9 mouse cellular contexts compared by ENCODE assay signal in the genomic region with DNA sequence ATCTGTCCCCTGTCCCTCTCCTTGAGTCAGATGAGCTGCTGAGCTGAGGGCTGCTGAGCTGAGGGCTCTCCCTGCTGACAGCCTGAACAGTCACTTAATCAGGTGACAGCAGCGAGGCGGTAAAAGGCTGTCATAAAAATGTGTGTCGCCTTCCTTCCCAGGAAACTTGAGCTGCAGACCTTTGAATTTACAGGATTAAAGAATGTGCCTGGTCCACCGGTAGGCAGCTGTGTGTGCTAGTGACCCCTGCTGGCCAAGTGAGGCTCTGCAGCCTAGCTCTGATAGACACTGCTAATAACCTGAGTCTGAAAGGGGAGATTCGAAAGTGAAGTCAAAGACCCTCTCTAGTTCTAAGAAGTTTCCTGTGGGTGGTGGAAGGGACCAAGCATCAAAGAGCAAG. TPM values are rescaled to one million over a fixed set of nuclear protein-coding genes. Genes with fewer than 3 reads are reported as not detected.
DNase-seq lines count a peak whose midpoint lies in the region; ATAC-seq and TF ChIP-seq lines count a peak whose summit lies in the region.
"Had no signal": no experiment of that assay in that cellular context is flagged by ENCODE, and none has a peak within 500 bp of the region (broad histone marks: within the 10 kb centered on the region; RNA-seq: fewer than 3 reads in every experiment).

No protein-coding gene starts in this region.

- WGBS in limb, embryonic 14.5 days: 7% methylated on average over 5 of the region's 5 CpGs
- 8% methylated on average over 5 of the region's 5 CpGs for WGBS in neural tube, embryonic 12.5 days

- no peak overlapping the region for H3K27ac ChIP-seq in limb, embryonic 14.5 days (replicated peaks; ENCODE audit: low read depth, low read length)
- no peak overlapping the region for H3K27ac ChIP-seq in neural tube, embryonic 12.5 days
- H3K27ac ChIP-seq: embryonic facial prominence, embryonic 13.5 days had no signal

- H3K4me3 ChIP-seq in limb, embryonic 14.5 days (replicated peaks; ENCODE audit: low read length): no peak overlapping the region
- no peak overlapping the region for H3K4me3 ChIP-seq in neural tube, embryonic 12.5 days
- H3K4me3 ChIP-seq: embryonic facial prominence, embryonic 13.5 days had no signal

- peak; percentile 53 for DNase-seq in ovary, postnatal 10 days (ENCODE audit: low spot score)
- no peak for DNase-seq in ovary, adult 18-20 months (ENCODE audit: low spot score)
- DNase-seq in cerebellum, postnatal 10 days: peak; percentile 89 to 92
- DNase-seq in frontal cortex, postnatal 14 days (ENCODE audit: low spot score in 2 of 2): peak; percentile 59 to 81
- DNase-seq in kidney, adult 9 months: peak; percentile 80
- peak; percentile 76 for DNase-seq in limb, embryonic 14.5 days (ENCODE audit: low spot score)
- peak; percentile 13 to 14 for DNase-seq in thymus, adult 18-20 months

- no peak for TF ChIP-seq POLR2A in limb, embryonic 14.5 days (IDR thresholded peaks at IDR 0.05; ENCODE audit: borderline replicate concordance, extremely low read depth, insufficient read depth, insufficient read length)

- no peak overlapping the region for H3K4me2 ChIP-seq in limb, embryonic 14.5 days (replicated peaks; ENCODE audit: low read depth, low read length, severe bottlenecking)
- no peak overlapping the region for H3K4me2 ChIP-seq in neural tube, embryonic 12.5 days (replicated peaks)
- H3K4me2 ChIP-seq: embryonic facial prominence, embryonic 13.5 days had no signal

- H3K4me1 ChIP-seq in limb, embryonic 14.5 days (ENCODE audit: control insufficient read depth, insufficient read depth, low read length): no peaks in the 10 kb centered on the region
- no peaks in the 10 kb centered on the region for H3K4me1 ChIP-seq in neural tube, embryonic 12.5 days
- H3K4me1 ChIP-seq: embryonic facial prominence, embryonic 13.5 days had no signal

- peak; percentile 50; the same call in 1 of the 2 replicates for ATAC-seq in limb, embryonic 14.5 days (ENCODE audit: low FRiP score, low read depth)
- peak; percentile 52; the same call in 1 of the 2 replicates for ATAC-seq in neural tube, embryonic 12.5 days (ENCODE audit: low FRiP score, low read depth)

- H3K27me3 ChIP-seq in limb, embryonic 14.5 days (ENCODE audit: control insufficient read depth, insufficient read depth, low read length): no peaks in the 10 kb centered on the region
- H3K27me3 ChIP-seq in neural tube, embryonic 12.5 days (replicated peaks): peaks cover 9% of the 10 kb centered on the region; the same call in 1 of the 2 replicates

- no peaks in the 10 kb centered on the region for H3K36me3 ChIP-seq in limb, embryonic 14.5 days (ENCODE audit: control insufficient read depth, insufficient read depth, low read length)
- no peaks in the 10 kb centered on the region for H3K36me3 ChIP-seq in neural tube, embryonic 12.5 days
- H3K36me3 ChIP-seq: embryonic facial prominence, embryonic 13.5 days had no signal

- H3K9ac ChIP-seq in limb, embryonic 14.5 days (ENCODE audit: low read depth, low read length, severe bottlenecking): no peak overlapping the region
- H3K9ac ChIP-seq in neural tube, embryonic 12.5 days: no peak overlapping the region
- H3K9ac ChIP-seq: embryonic facial prominence, embryonic 13.5 days had no signal

- no peaks in the 10 kb centered on the region for H3K9me3 ChIP-seq in limb, embryonic 14.5 days (ENCODE audit: control insufficient read depth, low read length)
- no peaks in the 10 kb centered on the region for H3K9me3 ChIP-seq in neural tube, embryonic 12.5 days
- H3K9me3 ChIP-seq: embryonic facial prominence, embryonic 13.5 days had no signal

RNA-seq across cellular contexts. Expression of gene Slc6a1, which starts 32.1 kb away (rescaled TPM):
- polyA plus RNA-seq in limb, embryonic 14.5 days (2012; rRNA removed): 0.64 and 0.77 TPM in 2 replicates
- polyA plus RNA-seq in limb, embryonic 14.5 days (2014; fragmentation: Nextera tagmentation; extraction: Ambion mirVana): 0.08 and 0.18 TPM in 2 replicates
- 32.4 and 35.4 TPM in 2 replicates for polyA plus RNA-seq in neural tube, embryonic 12.5 days (2016; fragmentation: Nextera tagmentation; extraction: Ambion mirVana)

Comparison
In these comparisons a context has a peak if more than half of its experiments do, and no peak if none do; other contexts are left out.
1. RNA of gene Slc6a1, which starts 32.1 kb away (polyA plus RNA-seq): 32.4 to 35.4 TPM in neural tube, embryonic 12.5 days; 0.08 to 0.77 TPM in limb, embryonic 14.5 days; every median in the first group is over 10 times any median in the second.